Mouse (Mus musculus) skeletal muscle tissue, adult 2 months (tissue): Measurements from ENCODE around the gene Helb.
"Not testable (repeated sequence)": the region's sequence is repeated elsewhere in the genome, so short reads cannot be mapped to it uniquely, and the experiment has no call there.

Source experiments
- DNase-seq: peaks from one replicate; pipeline ENCODE4 v3.0.0-alpha.2; 2012; ENCODE audit warnings: low read depth, low spot score

Helb gene

DNA sequence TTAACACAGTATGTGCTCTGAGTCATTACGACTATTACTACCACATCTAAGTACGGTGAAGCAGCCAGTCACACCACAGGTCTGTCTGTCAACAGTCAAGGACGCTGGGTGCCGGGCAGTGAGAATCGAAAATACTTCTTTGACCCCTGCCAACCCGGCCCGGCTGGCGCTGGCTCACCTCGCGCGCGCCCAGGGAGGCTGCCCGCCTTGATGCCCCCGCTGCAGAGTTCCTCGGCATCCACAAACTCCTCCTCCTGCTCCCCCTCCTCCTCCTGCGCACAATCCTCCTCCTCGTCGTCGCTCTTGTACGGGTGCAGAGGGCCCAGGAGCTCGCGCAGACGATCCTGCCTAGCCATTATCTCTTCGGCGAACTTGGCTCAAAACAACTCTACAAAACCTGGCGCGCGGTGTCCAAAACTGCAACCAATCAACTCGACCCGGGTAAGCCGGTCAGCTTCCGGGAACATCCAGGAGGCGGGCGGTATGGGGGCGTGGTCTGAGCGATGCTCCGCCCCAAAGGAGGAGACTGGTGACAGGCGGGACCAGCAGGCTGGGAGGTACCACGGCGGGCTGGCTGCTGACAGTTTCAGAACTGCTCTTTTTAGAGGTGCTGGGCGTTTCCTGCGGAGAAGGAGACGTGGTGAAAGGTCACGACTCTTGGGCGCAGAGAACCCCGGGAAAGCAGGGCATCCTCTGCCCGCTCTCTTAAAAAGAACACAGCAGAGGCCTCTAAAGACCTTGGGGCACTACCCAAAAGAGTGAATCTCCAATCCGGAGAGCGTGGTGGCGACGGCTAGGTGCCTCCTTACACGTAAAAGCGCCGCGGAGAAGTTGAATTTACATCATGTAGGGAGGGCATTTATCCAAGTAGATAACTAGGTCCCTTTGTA lies at the start of gene Helb:
Gene Helb (minus strand): TSS at position 481 of the 890 bp plus-strand sequence.
- peak; percentile 93 for DNase-seq

- no peak for DNase-seq
Measured at GRCm38 (mm10) chr10:120160533-120160932, 47.7 kb upstream of the Helb start.

DNA sequence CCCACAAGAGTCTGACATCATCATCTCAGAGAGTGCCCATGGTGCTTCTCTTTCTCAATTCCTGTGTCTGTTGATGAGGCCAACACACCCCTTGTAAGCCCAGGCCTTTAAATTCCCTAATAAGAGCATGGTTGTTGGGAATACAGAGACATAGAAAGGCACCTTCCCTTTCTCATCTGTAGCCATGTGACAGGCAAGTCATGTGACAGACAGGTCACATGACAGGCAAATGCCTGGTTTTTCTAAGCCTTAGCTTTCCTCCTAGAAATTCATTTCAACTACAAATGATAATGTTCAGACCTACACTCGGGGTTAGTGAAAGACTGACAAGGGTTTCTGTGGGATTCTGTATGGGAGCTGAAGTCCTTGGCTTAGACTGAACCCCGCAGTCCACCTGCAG lies 41.1 kb upstream of the Helb start:
- no peak for DNase-seq

- DNase-seq = no peak
Measured at GRCm38 (mm10) chr10:120151672-120152071, 38.9 kb upstream of the Helb start.

DNA sequence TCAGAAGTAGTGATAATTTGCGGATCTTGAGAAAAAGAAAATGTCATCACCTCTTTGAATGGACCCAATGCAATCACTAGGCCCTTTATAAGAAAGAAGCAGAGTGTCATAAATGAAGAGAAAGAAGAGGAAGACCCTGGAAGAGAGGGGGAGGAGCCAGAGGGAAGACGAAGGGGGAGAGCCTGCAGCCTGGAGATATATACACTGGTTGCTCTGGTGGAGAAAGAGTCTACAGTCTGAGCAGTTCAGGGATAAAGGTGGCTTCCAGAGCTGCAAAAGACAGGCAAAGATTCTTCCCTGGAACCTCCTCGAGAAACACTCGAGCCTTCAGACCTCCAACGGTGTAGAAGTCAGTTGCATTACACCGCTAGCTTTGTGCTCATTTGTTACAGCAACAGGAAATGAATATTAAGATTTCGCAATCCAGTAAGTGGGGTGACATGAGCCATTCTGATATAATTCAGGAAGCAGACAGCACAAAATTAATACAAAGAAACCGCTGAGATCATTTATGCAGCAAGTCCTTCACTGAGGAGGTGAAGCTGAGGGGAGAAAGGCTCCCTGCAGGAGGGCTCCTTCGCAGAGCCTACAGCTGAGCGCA lies 28.2 kb upstream of the Helb start:
- no peak for DNase-seq

DNA sequence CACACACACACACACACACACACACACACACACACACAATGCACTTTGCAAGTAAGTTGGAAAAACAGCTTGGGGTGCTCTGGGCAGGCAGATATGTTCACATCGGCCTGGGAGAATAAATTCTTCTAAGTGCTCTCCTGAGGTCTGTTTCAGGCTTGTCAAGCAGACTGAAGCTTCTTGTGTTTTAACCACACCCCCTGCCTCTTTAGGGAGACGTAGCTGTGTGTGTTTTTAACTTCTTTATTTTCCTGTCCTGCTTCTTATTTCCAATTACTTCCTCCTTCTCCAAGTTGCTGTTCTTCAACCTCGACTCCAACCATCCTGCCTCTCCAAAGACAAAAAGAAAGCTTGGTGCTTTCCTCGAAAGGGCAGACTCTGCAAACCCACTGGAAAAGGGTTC lies 27.4 kb upstream of the Helb start:
- no peak for DNase-seq

- no peak for DNase-seq
Measured at GRCm38 (mm10) chr10:120136020-120136562, 23.3 kb upstream of the Helb start.

GRCm38 (mm10) chr10:120133697-120134096 lies 20.9 kb upstream of the Helb start:
- no peak for DNase-seq

GRCm38 (mm10) chr10:120130621-120131020 lies 17.8 kb upstream of the Helb start:
- DNase-seq = no peak

DNA sequence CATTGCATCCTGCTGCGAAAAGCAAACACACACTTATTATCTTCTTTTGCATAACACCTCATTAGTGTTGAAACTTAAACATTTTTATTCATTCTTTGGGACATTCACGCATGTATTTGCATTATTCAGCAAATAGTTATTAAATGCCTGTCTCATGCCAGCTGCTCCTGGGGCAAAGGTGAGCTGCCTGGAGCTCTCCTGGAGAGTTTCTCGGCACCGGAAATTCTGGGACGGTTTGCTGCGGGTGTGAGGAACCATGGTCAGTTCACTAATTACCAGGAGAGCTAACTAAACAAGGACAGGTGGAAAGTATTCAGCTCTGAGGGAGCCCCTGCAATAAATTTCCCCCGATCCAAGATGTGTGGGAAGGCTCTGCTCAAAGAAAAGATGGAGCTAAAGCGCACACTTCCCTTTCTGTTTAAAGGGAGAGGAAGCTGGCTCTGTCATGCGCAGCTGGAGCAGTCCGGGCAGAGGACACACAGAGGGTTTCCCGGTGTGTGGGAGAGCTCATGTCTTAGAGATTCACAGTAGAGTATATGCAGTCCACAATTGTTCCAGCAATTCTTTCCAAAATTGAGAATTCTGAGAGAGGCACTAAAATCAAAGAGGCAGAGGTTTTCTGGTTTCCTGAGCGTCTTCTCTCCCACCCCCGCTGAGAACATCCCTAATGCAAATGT lies 16.0 kb upstream of the Helb start:
- DNase-seq = no peak

GRCm38 (mm10) chr10:120125465-120125857 lies 12.7 kb upstream of the Helb start:
- DNase-seq = no peak

DNA sequence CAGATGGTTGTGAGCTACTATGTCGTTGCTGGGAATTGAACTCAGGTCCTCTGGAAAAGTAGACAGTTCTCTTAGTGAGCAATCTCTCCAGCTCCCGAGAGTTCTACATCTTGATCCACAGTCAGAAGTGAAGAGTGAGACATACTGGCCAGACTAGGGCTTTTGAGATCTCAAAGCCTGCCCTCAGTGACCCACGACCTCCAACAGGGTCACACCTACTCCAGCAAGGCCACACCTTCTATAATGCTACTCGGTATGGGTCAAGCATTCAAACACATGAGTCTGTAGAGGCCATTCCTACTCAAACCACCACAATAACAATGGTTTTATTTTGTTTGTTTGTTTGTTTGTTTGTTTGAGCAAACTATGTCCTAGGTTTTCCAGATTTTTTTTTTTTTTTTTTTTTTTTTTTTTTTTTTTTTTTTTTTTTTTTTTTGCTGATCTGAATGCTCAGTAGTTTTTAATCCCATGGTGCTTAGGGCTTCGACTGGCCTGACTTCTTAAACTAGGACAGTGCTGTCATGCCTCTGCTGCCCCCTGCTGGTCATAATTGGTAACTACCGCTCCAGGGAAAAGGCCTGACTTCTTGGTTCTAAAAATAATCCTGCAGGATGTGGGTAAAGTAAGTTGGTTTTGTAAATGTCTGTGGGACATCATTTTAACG lies 12.1 kb upstream of the Helb start:
- peak; percentile 84 for DNase-seq

DNA sequence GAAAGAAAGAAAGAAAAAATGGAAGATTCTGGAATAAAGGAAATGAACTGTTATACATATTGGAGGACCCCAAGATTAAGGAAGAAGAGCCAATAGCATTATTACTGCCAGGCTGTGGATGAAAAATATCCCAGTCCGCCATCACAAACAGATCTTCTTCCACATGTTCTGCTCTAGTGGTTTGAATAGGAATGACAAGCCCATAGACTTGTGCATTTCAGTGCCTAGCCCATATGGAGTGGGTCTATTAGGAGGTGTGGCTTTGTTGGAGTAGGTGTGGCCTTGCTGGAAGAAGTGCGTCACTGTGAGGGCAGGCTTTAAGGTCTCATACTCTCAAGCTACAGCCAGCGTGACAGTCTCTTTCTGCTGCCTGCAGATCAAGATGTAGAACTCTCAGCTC lies 10.9 kb upstream of the Helb start:
- DNase-seq = no peak

DNA sequence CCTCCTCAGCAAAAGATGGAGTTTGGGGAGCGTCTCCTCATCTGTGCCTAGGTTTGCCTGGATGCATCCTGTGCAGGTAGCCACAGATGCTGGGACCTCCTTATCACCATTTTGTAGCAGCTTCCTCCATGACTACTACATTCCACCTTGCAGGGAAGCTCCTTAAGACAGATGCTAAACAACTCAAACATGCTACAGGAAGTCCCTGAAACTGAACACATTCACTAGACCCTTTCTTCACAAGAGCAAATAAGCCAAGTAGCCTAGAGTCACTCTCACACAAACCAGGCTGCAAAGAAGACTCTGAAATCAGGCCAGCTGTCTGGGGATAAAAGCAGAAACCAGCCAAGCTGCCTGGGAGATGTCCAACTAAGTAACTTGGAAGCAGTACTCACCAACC lies 2.5 kb upstream of the Helb start:
- DNase-seq = no peak

DNA sequence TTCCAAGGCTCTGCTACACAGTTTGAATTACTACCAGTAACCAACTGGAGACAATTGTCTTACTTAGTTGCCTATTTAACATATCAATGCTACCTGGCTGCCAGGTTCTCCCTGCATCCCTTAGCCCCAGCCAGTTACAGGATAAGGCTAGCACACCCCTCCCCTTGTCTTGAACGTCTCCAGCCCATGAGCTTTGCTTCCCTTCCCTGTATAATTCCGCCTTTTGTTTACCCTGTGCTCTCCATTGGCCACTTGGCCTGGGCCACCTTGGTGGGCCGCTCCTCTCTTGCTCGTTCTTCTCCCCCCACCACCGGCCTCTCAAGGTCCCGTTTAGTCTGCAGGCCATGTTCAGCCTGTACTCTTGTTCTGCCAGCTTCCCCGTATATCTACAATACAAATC lies 1.7 kb upstream of the Helb start:
- DNase-seq = no peak

GRCm38 (mm10) chr10:120113980-120114379 lies 1.2 kb upstream of the Helb start:
- no peak for DNase-seq

GRCm38 (mm10) chr10:120113482-120113881 lies 695 bp upstream of the Helb start:
- not testable (repeated sequence) for DNase-seq

- DNase-seq = no peak
Measured at GRCm38 (mm10) chr10:120111691-120112319, 982 bp downstream of the Helb start.

DNA sequence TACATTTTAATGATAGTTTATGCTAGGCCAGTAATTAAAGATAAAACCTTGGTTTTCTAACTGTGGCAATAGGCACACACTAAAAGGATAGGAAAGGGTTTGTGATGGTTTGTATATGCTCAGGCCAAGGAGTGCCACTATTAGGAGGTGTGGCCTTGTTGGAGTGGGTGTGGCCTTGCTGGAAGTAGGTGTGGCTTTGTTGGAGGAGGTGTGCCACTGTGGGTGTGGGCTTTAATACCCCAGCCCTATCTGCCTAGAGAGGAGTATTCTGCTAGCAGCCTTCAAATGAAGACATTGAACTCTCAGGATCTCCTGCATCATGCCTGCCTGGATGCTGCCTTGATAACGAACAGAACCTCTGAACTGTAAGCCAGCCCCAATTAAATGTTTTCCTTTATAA lies 12.0 kb downstream of the Helb start:
- no peak for DNase-seq

DNA sequence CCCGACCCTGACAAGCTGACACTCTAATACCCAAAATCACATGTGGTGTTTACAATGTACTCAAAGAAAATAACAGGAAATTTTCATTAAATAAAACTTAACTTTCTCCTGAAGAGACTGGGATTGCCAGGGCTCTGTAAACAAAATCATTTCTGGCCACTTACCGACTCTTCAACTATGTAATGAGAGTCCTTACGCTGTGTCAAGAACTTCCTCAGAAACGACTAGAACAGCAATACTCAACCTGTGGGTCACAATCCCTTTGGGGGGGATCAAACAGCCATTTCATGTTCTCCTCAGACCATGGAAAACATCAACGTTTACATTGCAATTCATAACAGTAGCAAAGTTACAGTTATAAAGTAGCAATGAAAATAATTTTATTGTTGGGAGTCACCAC lies 15.2 kb downstream of the Helb start:
- DNase-seq = no peak

GRCm38 (mm10) chr10:120095716-120096115 lies 17.1 kb downstream of the Helb start:
- DNase-seq = no peak
